ENCODE assay signal across 17 mouse cellular contexts in the genomic region with DNA sequence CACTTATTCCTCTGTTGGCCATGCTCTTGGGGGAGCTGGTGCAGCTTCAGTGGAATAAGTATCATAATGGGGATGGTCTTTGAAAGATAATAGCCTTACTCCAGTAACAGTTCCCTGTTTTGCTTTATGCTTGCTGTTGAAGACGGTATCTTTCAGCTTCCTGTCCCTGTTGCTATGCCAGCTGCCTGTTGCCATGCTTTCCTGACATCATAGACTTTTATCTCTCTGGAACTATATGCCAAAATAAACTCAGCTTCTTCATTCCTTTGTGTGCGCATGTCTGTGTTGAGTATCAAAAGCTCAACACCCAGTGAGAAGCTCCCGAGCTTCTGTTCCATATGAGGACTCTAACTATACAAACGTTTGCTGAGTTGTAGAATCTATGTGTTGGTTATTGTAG.
"Had no signal": no experiment of that assay in that cellular context is flagged by ENCODE, and none has a peak within 500 bp of the region (broad histone marks: within the 10 kb centered on the region; RNA-seq: fewer than 3 reads in every experiment).

No protein-coding gene starts in this region.

- H3K9ac ChIP-seq: lung, embryonic 15.5 days; midbrain, embryonic 13.5 days; midbrain, embryonic 15.5 days; neural tube, embryonic 12.5 days; stomach, embryonic 15.5 days had no signal

- H3K9me3 ChIP-seq: lung, embryonic 15.5 days; megakaryocyte, embryonic 14.5 days; midbrain, embryonic 13.5 days; midbrain, embryonic 15.5 days; neural tube, embryonic 12.5 days; stomach, embryonic 15.5 days had no signal

- H3K4me1 ChIP-seq: lung, embryonic 15.5 days; megakaryocyte, embryonic 14.5 days; midbrain, embryonic 13.5 days; midbrain, embryonic 15.5 days; neural tube, embryonic 12.5 days; stomach, embryonic 15.5 days had no signal

- DNase-seq: lung, adult 2 months; lung, postnatal 14 days; lung, postnatal 36 days; right cerebral cortex, postnatal 25 days; thymus, adult 2 months; thymus, postnatal 25 days; thymus, postnatal 4 days had no signal

- H3K4me3 ChIP-seq: lung, embryonic 15.5 days; megakaryocyte, embryonic 14.5 days; midbrain, embryonic 13.5 days; midbrain, embryonic 15.5 days; neural tube, embryonic 12.5 days; stomach, embryonic 15.5 days had no signal

- H3K27me3 ChIP-seq: lung, embryonic 15.5 days; megakaryocyte, embryonic 14.5 days; midbrain, embryonic 13.5 days; midbrain, embryonic 15.5 days; neural tube, embryonic 12.5 days; stomach, embryonic 15.5 days had no signal

- H3K4me2 ChIP-seq: lung, embryonic 15.5 days; midbrain, embryonic 11.5 days; midbrain, embryonic 13.5 days; midbrain, embryonic 15.5 days; neural tube, embryonic 12.5 days; stomach, embryonic 15.5 days had no signal

- H3K36me3 ChIP-seq: lung, embryonic 15.5 days; midbrain, embryonic 13.5 days; midbrain, embryonic 15.5 days; neural tube, embryonic 12.5 days; stomach, embryonic 15.5 days had no signal

- ATAC-seq: lung, postnatal 0 days; midbrain, embryonic 13.5 days; midbrain, embryonic 15.5 days had no signal

- H3K27ac ChIP-seq: lung, embryonic 15.5 days; macrophage; midbrain, embryonic 13.5 days; midbrain, embryonic 15.5 days; neural tube, embryonic 12.5 days; stomach, embryonic 15.5 days; stomach, postnatal 0 days had no signal
